Mouse (Mus musculus) CH12.LX (cell line): ENCODE data around the gene Ints7. TPM values are rescaled to one million over a fixed set of nuclear protein-coding genes. Genes with fewer than 3 reads are reported as not detected.

Source experiments
- DNase-seq: peaks from one replicate; pipeline ENCODE4 v3.0.0-alpha.2; 2013; ENCODE audit errors: extremely low read depth
- H3K27ac ChIP-seq: 2 replicates; pipeline ENCODE4 v1.5.1; 2012; ENCODE audit warnings: low read depth, mild to moderate bottlenecking, control low read depth, moderate library complexity; ENCODE audit not compliant: insufficient read depth
- H3K27me3 ChIP-seq: replicated peaks from 2 replicates; pipeline ENCODE3; 2012; ENCODE audit warnings: inconsistent platforms
- H3K36me3 ChIP-seq, 2 experiments: replicated peaks in 1 of 2; 2 replicates each; pipeline versions ENCODE3 to v1.6.1; 2012; ENCODE audit warnings: inconsistent platforms in 1 of 2, low read length in 1 of 2, mild to moderate bottlenecking in 1 of 2, mixed read lengths in 1 of 2, moderate library complexity in 1 of 2; ENCODE audit not compliant: control insufficient read depth in 1 of 2, insufficient read depth in 1 of 2
- H3K4me1 ChIP-seq, 2 experiments: 2 replicates each; pipeline ENCODE4 v1.6.1; 2012; ENCODE audit warnings: inconsistent platforms in 1 of 2, moderate library complexity in 1 of 2; ENCODE audit not compliant: insufficient read depth in 2 of 2, control insufficient read depth in 1 of 2
- H3K4me2 ChIP-seq: 2 replicates; pipeline ENCODE4 v1.6.1; 2012; ENCODE audit warnings: low read depth, mild to moderate bottlenecking, control low read depth; ENCODE audit not compliant: poor library complexity, insufficient read depth, severe bottlenecking
- H3K4me3 ChIP-seq, 3 experiments: fragments of 150-350 bp in 1 of 3; sonication (generic) in 1 of 3; replicated peaks in 1 of 3; 2 replicates each; pipeline versions ENCODE3 to v1.5.1; 2011 to 2012; ENCODE audit warnings: low read depth in 2 of 3, low read length in 2 of 3, mild to moderate bottlenecking in 2 of 3, moderate library complexity in 2 of 3, control low read depth in 1 of 3, improper control_type of control experiment in 1 of 3, inconsistent platforms in 1 of 3, mixed read lengths in 1 of 3; ENCODE audit not compliant: poor library complexity in 1 of 3
- H3K79me2 ChIP-seq: replicated peaks from 2 replicates; pipeline ENCODE4 v1.6.1; 2012; ENCODE audit warnings: mild to moderate bottlenecking, moderate library complexity; ENCODE audit not compliant: control insufficient read depth, poor library complexity, insufficient read depth, severe bottlenecking; ENCODE audit errors: extremely low read depth
- H3K9ac ChIP-seq: 2 replicates; pipeline ENCODE4 v1.6.1; 2012; ENCODE audit warnings: low read depth, mild to moderate bottlenecking, control low read depth, moderate library complexity; ENCODE audit not compliant: insufficient read depth
- H3K9me3 ChIP-seq: replicated peaks from 2 replicates; pipeline ENCODE3; 2012; ENCODE audit warnings: low read length, inconsistent platforms, mixed read lengths
- CTCF ChIP-seq, 2 experiments: IDR thresholded peaks in 1 of 2; conservative IDR thresholded peaks in 1 of 2; 2 replicates each; pipeline ENCODE4 v1.5.1; 2011 to 2012; ENCODE audit warnings: low read depth in 2 of 2, low read length in 2 of 2, improper control_type of control experiment in 1 of 2, inconsistent platforms in 1 of 2, mild to moderate bottlenecking in 1 of 2, moderate library complexity in 1 of 2
- ELF1 ChIP-seq: IDR thresholded peaks from 2 replicates; pipeline ENCODE4 v1.6.1; 2014; ENCODE audit warnings: low read depth, mild to moderate bottlenecking, inconsistent platforms, low read length, improper control_type of control experiment
- EP300 ChIP-seq: IDR thresholded peaks from 2 replicates; pipeline ENCODE4 v1.6.1; 2011; ENCODE audit warnings: low read length, improper control_type of control experiment
- HCFC1 ChIP-seq: IDR thresholded peaks from 2 replicates; pipeline ENCODE4 v1.6.1; 2012; ENCODE audit warnings: low read depth, mild to moderate bottlenecking, inconsistent platforms, low read length, improper control_type of control experiment
- KAT2A ChIP-seq: IDR thresholded peaks from 2 replicates; pipeline ENCODE4 v1.6.1; 2012; ENCODE audit warnings: low read length, improper control_type of control experiment, inconsistent platforms; ENCODE audit not compliant: insufficient replicate concordance
- MAX ChIP-seq: IDR thresholded peaks from 2 replicates; pipeline ENCODE4 v1.6.1; 2011; ENCODE audit warnings: low read length, improper control_type of control experiment
- MEF2A ChIP-seq: IDR thresholded peaks from 2 replicates; pipeline ENCODE4 v1.6.1; 2014; ENCODE audit warnings: low read depth, mild to moderate bottlenecking, inconsistent platforms, low read length, improper control_type of control experiment, borderline replicate concordance
- MYC ChIP-seq: IDR thresholded peaks from 2 replicates; pipeline ENCODE4 v1.6.1; 2011; ENCODE audit warnings: low read depth, mild to moderate bottlenecking, improper control_type of control experiment, low read length
- PAX5 ChIP-seq: IDR thresholded peaks from 2 replicates; pipeline ENCODE4 v1.6.1; 2012; ENCODE audit warnings: low read length, inconsistent platforms, mixed read lengths
- POLR2A ChIP-seq: IDR thresholded peaks from 2 replicates; pipeline ENCODE4 v1.6.1; 2011; ENCODE audit warnings: low read depth, mild to moderate bottlenecking, improper control_type of control experiment, low read length
- POLR2AphosphoS2 ChIP-seq: IDR thresholded peaks from 2 replicates; pipeline ENCODE4 v1.6.1; 2011; ENCODE audit warnings: low read depth, low read length, improper control_type of control experiment
- RCOR1 ChIP-seq: conservative IDR thresholded peaks from 2 replicates; pipeline ENCODE4 v1.6.1; 2012; ENCODE audit warnings: low read depth, mild to moderate bottlenecking, inconsistent platforms, low read length, improper control_type of control experiment
- USF1 ChIP-seq: IDR thresholded peaks from 2 replicates; pipeline ENCODE4 v1.6.1; 2014; ENCODE audit warnings: low read depth, mild to moderate bottlenecking, inconsistent platforms, low read length, improper control_type of control experiment
- USF2 ChIP-seq: conservative IDR thresholded peaks from 2 replicates; pipeline ENCODE4 v1.6.1; 2011; ENCODE audit warnings: low read depth, low read length, improper control_type of control experiment
- ZC3H11A ChIP-seq: IDR thresholded peaks from 2 replicates; pipeline ENCODE4 v1.6.1; 2012; ENCODE audit warnings: low read depth, mild to moderate bottlenecking, inconsistent platforms, low read length, improper control_type of control experiment
- ZKSCAN1 ChIP-seq: IDR thresholded peaks from 2 replicates; pipeline ENCODE4 v1.6.1; 2012; ENCODE audit warnings: low read depth, inconsistent platforms, low read length, improper control_type of control experiment, borderline replicate concordance
- ZMIZ1 ChIP-seq: IDR thresholded peaks from 2 replicates; pipeline ENCODE4 v1.6.1; 2012; ENCODE audit warnings: low read depth, mild to moderate bottlenecking, inconsistent platforms, low read length, improper control_type of control experiment
- ZNF384 ChIP-seq: IDR thresholded peaks from 2 replicates; pipeline ENCODE4 v1.6.1; 2012; ENCODE audit warnings: low read depth, low read length, improper control_type of control experiment, inconsistent platforms
- dilution Hi-C: fragments of 300-500 bp; cut with MboI; formaldehyde crosslinking; loops from 2 replicates; pipeline ENCODE4 v1.14.3; 2020; ENCODE audit warnings: low sequenced_read_pairs; ENCODE audit not compliant: extremely low pct_unique_long_range_greater_than_20kb, extremely low pct_ligation_motif_present
- in situ Hi-C: fragments of 300-500 bp; cut with MboI; formaldehyde crosslinking; loops from 3 replicates; pipeline ENCODE4 v1.14.3; 2019; ENCODE audit warnings: low sequenced_read_pairs, low pct_ligation_motif_present, low pct_unique_long_range_greater_than_20kb, mixed read lengths
- polyA plus RNA-seq: library from polyadenylated mRNA; unstranded; fragments of >175 nt; gene quantifications from 2 replicates; pipeline ENCODE4 v1.2.1, GENCODE M21; 2012; ENCODE audit warnings: low read depth; ENCODE audit not compliant: insufficient read length
- total RNA-seq, 2 experiments: library from RNA; depleted of rRNA; stranded (reverse); fragments of 300-350 nt in 1 of 2; fragments of >200 nt in 1 of 2; gene quantifications; 2 replicates each; pipeline ENCODE4 v1.2.3; 2012 to 2014

Gene Ints7
- total and polyA plus RNA-seq, 3 experiments = 30.4 to 58.8 (median 50.5) TPM

- Histone ChIP-seq H3K4me2 (no peak overlapping the region), H3K27ac (no peak overlapping the region), H3K4me1 (no peaks in the 10 kb centered on the region), H3K36me3 (peaks cover 51 to 93% of the 10 kb centered on the region in 2 experiments), H3K4me3 (no peak overlapping the region), H3K9me3 (no peaks in the 10 kb centered on the region), H3K27me3 (no peaks in the 10 kb centered on the region), H3K79me2 (peaks cover 12% of the 10 kb centered on the region), H3K9ac (no peak overlapping the region)
- no peak for DNase-seq
- TF ChIP-seq USF1 (no peak), CTCF (conservative IDR thresholded peaks at IDR 0.05 in 1 of 2, IDR thresholded peaks at IDR 0.05 in 1 of 2; ENCODE audit: low read depth in 2 of 2, low read length in 2 of 2) (no peak), POLR2A (no peak), ELF1 (no peak), MEF2A (no peak), MAX (no peak), POLR2AphosphoS2 (no peak), ZKSCAN1 (no peak)
- dilution Hi-C loops (no loop called here), in situ Hi-C loops (no loop called here)
Measured at GRCm38 (mm10) chr1:191588749-191589148, 13.3 kb downstream of the Ints7 start.

GRCm38 (mm10) chr1:191592016-191592720, 16.7 kb downstream of the Ints7 start:
- no peaks in the 10 kb centered on the region for H3K27me3 ChIP-seq
- no peak overlapping the region for H3K27ac ChIP-seq
- TF ChIP-seq USF2 = no peak
- TF ChIP-seq PAX5 = no peak
- TF ChIP-seq CTCF (conservative IDR thresholded peaks at IDR 0.05 in 1 of 2, IDR thresholded peaks at IDR 0.05 in 1 of 2; ENCODE audit: low read depth in 2 of 2, low read length in 2 of 2) = no peak
- no peak for TF ChIP-seq MYC
- TF ChIP-seq HCFC1 = no peak
- no peak for TF ChIP-seq KAT2A
- TF ChIP-seq, all 38 proteins: peak for 0
- dilution Hi-C loops = no loop called here
- Histone ChIP-seq H3K4me3 (no peak overlapping the region), H3K4me2 (no peak overlapping the region), H3K9ac (no peak overlapping the region), H3K79me2 (no peaks in the 10 kb centered on the region), H3K4me1 (no peaks in the 10 kb centered on the region), H3K9me3 (no peaks in the 10 kb centered on the region), H3K36me3 (peaks cover 60 to 94% of the 10 kb centered on the region in 2 experiments)
- no peak for DNase-seq
- in situ Hi-C loops = no loop called here

GRCm38 (mm10) chr1:191596076-191596475, 20.6 kb downstream of the Ints7 start:
- Histone ChIP-seq H3K9ac (no peak overlapping the region), H3K36me3 (peaks cover 61 to 90% of the 10 kb centered on the region in 2 experiments), H3K9me3 (no peaks in the 10 kb centered on the region), H3K27ac (no peak overlapping the region), H3K27me3 (no peaks in the 10 kb centered on the region), H3K4me1 (peaks cover 3 to 14% of the 10 kb centered on the region in 2 experiments; a peak in 2 of 4 replicates), H3K79me2 (0 out of 2 replicates have a peak, but pooled peaks cover 3% of the 10 kb centered on the region), H3K4me2 (no peak overlapping the region), H3K4me3 (no peak overlapping the region)
- DNase-seq = no peak
- dilution Hi-C loops (no loop called here), in situ Hi-C loops (no loop called here)
- TF ChIP-seq MYC (no peak), ZC3H11A (no peak), ELF1 (no peak), ZMIZ1 (no peak), MEF2A (no peak), HCFC1 (no peak), RCOR1 (no peak), EP300 (no peak), ZNF384 (no peak)
